Mouse (Mus musculus): ENCODE measurements at regions not wholly inside any gene's neighbourhood (a gene's known extent, or its start where the extent isn't known, plus 50 kb on each side); places are given as distances from the start of the nearest gene placed in this dataset.

- 59% methylated on average over 6 of the region's 6 CpGs for WGBS
- Histone ChIP-seq H3K4me3 (ENCODE audit: low read length) (no peak overlapping the region), H3K36me3 (ENCODE audit: control insufficient read depth, insufficient read depth, low read length) (no peaks in the 10 kb centered on the region), H3K9me3 (ENCODE audit: control insufficient read depth, low read length) (no peaks in the 10 kb centered on the region), H3K4me2 (ENCODE audit: low read depth, low read length) (no peak overlapping the region), H3K4me1 (replicated peaks; ENCODE audit: control insufficient read depth, insufficient read depth, low read length) (no peaks in the 10 kb centered on the region), H3K27me3 (ENCODE audit: control insufficient read depth, insufficient read depth, low read depth, low read length) (no peaks in the 10 kb centered on the region), H3K9ac (ENCODE audit: low read length) (no peak overlapping the region), H3K27ac (ENCODE audit: low read length) (no peak overlapping the region)
- ATAC-seq (ENCODE audit: low read depth), result no peak
Measured at GRCm38 (mm10) chr17:83297379-83298121, 53.2 kb upstream of the Eml4 start.

All from lung, embryonic 16.5 days (tissue).